Mouse (Mus musculus) lung, postnatal 36 days (tissue): Measurements from ENCODE around the gene Rif1.

Experiments used
- DNase-seq: peaks from one replicate; pipeline ENCODE4 v3.0.0; 2022; ENCODE audit warnings: mixed read lengths

Rif1 gene

GRCm38 (mm10) chr2:52072491-52073140 lies at the start of gene Rif1:
Rif1 (plus strand) TSS chr2:52072832.
- peak; percentile 89 for DNase-seq

DNA sequence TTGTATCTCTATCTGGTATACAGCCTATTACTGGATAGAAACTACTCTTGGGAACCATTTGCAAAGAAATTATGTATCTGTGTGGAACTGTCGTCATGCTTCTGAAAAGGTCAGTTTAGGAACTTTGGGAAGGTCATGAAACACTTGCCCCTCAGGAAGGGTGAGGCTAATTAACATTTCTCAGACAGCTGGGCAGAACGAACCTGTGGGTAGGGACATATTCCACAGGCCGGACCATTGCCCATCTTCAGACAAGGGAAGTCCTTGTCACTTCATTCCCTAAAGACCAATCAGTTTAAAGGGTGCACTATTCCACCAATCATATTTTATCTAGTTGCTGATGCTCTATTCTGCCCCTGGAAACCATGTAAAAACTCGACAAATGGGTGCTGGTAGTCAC lies 45.6 kb upstream of the Rif1 start:
- DNase-seq, result no peak

GRCm38 (mm10) chr2:52029426-52029825 lies 43.2 kb upstream of the Rif1 start:
- peak; percentile 17 for DNase-seq

GRCm38 (mm10) chr2:52031491-52031890 lies 41.1 kb upstream of the Rif1 start:
- peak; percentile 21 for DNase-seq

- DNase-seq, result no peak
Measured at GRCm38 (mm10) chr2:52034601-52035000, 38.0 kb upstream of the Rif1 start.

- DNase-seq, result no peak
Measured at GRCm38 (mm10) chr2:52035144-52035543, 37.5 kb upstream of the Rif1 start.

DNA sequence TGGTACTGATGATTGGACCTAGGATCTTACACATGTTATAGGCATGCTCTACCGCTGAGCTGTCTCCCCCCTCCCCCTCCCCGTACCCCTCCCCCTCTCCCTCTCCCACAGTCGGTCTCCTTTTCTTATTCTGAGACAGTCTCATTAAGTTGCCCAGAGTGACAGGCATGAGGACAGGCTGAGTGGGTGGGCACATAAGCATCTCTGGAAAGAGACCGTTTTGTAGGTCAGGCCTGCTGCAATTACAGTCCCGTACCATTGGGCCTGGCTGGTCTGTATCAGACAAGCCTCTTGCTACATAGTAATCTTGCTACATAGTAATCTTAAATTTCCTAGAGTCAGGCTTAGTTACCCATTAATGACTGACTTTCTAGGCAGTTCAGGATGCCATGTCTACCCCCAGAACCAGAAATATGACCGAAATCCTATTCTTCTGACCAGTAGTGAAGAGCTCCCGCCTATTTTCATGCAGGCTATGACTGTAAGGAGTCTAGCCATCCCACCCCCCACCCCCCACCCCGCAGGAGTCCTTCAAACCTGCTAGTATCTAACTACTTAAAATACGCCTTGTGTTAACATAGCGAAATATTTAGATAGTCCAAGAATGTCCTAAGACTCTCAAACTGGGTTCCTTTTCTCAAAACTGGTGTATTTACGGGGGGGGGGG lies 35.6 kb upstream of the Rif1 start:
- no peak for DNase-seq

DNA sequence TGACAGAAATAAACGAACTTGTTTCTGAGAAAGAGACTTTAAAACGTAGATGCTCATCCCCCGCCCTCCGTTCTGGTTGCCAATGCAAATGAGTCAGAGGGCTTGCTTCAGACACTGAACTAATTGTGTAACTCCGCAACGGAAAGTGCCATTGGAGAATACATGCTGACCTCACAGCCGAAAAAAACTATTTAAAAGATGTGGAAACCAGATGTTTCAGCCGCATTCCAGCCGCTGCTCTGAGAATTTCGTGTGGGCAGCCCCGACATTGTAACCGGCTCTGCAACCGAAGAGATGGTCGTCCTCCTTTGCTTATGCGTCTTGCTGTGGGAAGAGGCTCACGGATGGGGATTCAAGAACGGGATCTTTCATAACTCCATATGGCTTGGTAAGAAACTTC lies 34.8 kb upstream of the Rif1 start, which contains the start of gene Tnfaip6:
Tnfaip6 (plus strand) TSS at position 128 of the 400 bp plus-strand sequence.
- DNase-seq, result peak; percentile 82

- DNase-seq, result no peak
Measured at GRCm38 (mm10) chr2:52038558-52038957, 34.1 kb upstream of the Rif1 start.

DNA sequence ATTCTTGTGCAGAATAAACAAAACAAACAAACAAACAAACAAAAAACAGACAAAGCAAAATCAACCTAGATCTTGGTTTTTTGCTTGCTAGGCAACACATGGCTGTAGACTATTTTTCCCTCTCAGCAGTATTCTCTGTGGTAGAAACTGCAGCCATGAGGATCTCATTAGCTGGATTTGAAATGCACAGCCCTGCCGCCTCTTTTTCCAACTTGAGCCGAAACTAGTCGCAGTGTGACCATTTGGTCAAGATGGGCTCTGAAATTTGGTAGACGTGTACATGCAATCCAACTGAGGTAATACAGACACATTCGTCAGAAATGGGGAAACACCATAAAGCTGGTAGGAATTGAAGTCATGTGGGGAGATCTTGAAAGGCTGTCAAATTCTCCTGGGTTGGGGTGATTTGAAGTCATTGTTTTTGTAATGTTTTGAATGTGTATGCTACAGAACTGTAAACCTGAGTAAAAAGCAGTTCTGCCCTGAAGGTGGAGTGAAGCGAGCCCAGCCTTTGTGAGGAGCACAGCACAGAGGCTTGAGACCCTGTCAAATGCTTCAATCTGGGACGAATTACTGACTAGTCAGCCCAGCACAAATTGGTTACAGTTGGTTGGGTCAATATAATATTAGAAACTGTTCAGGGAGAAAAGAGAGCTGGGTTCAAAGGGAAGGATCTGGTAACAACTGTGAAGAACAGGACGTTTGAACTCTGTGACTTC lies 33.4 kb upstream of the Rif1 start:
- no peak for DNase-seq

- DNase-seq, result no peak
Measured at GRCm38 (mm10) chr2:52042132-52042531, 30.5 kb upstream of the Rif1 start.

DNA sequence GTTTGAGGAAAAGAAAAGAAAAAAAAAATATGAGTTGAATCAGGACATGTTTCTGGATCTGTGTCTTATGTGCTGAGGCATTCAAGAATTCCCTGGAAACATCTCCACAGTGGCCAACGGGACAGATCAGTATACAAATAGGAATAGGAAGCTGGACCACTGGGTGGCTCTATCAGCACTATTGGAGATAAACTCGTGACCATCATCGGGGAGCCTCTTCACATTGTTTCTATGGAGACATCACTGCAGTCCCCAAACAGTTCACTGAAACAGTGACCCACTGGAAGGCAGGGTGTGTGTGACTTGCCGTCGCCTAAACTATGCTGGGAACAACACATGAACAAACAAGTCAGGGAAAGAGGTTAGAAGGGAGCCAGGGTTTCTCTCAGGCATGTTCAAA lies 29.9 kb upstream of the Rif1 start:
- peak; percentile 4 for DNase-seq

DNA sequence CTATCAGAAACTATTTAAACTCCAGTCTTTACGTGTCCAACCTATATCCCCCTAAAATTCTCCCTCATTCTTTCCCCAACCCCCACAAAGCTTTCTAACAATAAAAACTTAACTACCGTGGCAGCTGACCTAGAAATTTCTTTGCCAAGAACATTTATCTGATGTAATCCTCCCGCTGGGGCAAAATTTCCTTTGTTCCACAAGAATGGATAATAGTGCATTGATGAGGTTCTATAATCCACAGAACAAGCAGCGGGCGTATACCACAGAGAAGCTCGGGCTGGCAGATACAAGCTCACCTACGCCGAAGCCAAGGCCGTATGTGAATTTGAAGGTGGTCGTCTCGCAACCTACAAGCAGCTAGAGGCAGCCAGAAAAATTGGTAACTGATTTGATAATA lies 29.1 kb upstream of the Rif1 start:
- no peak for DNase-seq

DNA sequence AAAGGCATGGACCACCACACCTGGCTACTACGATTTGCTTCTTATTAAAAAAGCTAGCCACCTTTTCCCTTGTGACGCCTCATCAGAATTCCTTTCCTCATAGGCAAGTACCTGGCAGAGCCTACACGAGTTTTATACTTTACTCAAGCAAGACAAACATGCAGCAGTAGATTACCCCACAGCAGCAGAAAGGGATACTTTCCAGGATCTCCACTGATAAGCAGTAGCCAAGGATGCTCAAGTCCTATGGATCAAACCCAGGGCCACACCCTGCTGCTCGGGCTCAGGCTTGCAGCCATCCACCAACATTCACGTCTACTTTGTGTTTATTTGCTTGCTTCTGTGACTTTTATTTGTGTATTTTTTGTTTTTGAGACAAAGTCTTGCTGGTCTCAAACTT lies 26.6 kb upstream of the Rif1 start:
- no peak for DNase-seq

DNA sequence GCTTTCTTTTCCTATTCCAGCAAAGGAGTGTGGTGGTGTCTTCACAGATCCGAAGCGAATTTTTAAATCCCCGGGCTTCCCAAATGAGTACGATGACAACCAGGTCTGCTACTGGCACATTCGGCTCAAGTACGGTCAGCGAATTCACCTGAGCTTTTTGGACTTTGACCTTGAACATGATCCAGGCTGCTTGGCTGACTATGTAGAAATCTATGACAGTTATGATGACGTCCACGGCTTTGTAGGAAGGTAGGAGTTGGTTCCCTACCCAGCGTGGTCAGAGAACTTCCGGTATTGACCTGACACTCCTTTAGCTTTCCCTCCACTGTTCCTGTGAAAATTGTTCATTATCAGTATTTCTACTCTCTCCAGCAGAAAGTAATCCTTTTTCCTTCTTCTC lies 21.8 kb upstream of the Rif1 start:
- no peak for DNase-seq

GRCm38 (mm10) chr2:52052335-52052734 lies 20.3 kb upstream of the Rif1 start:
- DNase-seq, result no peak

- no peak for DNase-seq
Measured at GRCm38 (mm10) chr2:52053502-52053901, 19.1 kb upstream of the Rif1 start.

DNA sequence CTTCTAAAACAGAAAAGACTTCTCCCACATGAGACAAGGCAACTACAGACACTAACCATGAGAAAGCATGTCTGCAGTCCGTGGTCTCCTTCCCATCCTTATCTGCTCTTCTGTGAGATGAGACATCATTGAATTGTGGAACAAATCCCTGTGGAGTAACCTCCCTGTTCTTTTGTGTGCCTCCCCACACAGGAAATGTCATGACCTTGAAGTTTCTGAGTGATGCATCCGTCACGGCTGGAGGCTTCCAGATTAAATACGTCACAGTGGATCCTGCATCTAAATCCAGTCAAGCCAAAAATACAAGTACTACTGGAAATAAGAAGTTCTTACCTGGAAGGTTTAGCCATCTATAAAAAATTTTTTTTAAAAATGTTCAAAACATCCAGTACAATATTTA lies 17.0 kb upstream of the Rif1 start:
- no peak for DNase-seq

- no peak for DNase-seq
Measured at GRCm38 (mm10) chr2:52057099-52057498, 15.5 kb upstream of the Rif1 start.

DNA sequence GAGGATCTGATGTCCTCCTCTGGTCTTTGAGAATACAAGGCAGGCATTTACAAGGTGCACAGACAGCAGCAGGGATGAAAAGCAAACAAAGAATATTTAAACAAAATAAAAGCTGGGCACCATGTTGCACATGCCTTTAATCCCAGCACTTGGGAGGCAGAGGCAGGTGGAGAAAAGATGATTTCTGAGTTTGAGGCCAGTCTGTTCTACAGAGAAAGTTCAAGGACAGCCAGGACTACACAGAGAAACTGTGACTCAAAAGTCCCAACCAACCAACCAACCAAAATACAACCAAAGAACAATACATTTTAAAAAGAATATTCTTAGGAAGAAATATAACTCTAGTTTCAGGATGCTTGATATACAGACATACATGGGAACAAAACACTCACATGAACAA lies 15.0 kb upstream of the Rif1 start:
- no peak for DNase-seq

GRCm38 (mm10) chr2:52068641-52069040 lies 4.0 kb upstream of the Rif1 start:
- no peak for DNase-seq

DNA sequence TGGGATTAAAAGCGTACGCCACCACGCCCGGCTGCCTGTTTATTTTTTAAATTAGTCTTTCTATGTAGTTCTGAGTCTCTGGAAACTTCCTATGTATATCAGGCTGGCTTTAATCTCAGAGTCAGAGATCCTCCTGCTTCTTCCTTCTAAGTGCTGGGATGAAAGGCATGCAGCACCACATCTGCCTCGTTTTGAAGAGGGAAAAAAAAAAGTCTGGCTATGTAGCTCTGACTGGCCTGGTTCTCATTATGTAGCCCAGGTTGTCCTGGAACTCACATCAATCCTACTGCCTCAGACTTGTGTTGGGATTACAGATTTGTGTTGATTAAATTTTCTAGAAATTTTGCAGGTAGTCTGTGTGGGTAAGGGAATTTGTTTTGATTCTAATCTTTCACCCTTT lies 1.8 kb upstream of the Rif1 start:
- DNase-seq, result no peak

DNA sequence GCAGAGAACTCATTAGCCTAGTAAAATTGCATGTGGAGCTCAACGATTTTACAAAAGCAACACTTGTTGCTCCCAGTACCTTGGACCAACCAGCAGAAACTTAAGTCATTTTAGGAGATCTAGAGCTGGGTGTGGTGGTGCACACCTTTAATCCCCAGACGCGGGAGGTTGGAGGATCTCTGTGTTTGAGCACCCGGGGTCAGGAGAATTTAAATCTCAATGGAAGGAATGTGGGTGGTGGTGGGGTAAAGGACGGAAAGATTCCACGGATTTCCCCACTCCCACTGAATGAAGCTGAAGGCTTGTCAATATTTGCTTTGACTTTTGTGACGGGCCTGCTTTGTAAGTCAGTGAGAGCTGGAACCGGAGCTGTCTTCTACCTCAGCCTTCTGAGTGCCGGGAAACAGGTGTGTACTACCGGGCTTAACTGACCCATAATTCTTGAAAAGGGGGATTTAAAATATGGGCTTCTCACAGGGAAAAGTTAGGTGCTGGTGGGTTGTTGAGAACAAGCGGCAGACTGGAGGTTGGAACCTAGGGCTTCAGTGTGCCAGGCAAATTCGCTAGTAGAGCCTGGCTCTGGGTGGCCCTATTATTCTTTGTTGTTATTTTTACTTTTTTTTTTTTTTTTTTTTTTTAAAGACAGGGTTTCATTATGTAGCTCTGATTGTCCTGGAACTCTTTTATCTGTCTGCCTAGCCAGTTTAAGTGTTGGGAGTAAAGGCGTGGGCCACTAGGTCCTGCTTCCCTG lies 1.2 kb upstream of the Rif1 start:
- peak; percentile 2 for DNase-seq
